Mouse (Mus musculus) cerebellum, adult 2 months (tissue): ENCODE measurements around the gene Myo1a.

Source experiments
- CTCF ChIP-seq: fragments of 200-500 bp; IDR thresholded peaks from 2 replicates; pipeline ENCODE4 v1.5.1; 2011; ENCODE audit warnings: low read depth, mild to moderate bottlenecking, control low read depth, low read length, moderate library complexity, borderline replicate concordance; ENCODE audit not compliant: insufficient read depth
- POLR2A ChIP-seq: fragments of 200-500 bp; IDR thresholded peaks from 2 replicates; pipeline ENCODE4 v1.6.1; 2011; ENCODE audit warnings: low read length, control low read depth, borderline replicate concordance; ENCODE audit not compliant: insufficient read depth

DNA sequence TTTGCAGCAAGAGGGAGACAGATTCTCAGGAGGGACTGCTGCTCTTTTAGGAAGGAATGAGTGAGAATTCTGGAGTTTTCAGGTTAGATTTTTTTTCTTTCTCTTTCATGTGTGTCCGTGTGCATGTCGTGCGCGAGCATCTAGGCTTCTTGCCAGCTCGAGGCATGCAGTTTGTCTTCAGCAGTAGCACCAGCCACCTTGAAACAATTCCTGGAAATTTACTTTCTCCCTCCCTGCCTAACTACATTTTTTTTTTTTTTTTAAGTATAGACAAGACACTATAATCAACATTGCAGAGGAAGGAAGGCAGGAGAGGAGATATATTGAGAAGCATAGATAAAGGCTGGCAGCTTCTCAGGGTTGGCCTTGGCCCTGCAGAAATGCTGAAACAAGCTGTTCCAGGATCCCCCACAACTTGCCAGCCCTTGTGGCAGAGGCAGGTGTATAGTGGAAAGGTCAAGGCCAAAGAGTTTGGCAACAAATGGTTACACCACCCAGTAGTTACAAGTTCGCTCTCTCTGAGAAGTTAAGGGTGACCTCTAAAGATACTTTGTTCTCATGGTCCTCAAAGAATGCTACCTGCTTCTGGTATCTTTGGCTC is 49.7 kb downstream of the Myo1a start:
- TF ChIP-seq CTCF (no peak), POLR2A (no peak)
